Mouse (Mus musculus) kidney, adult 2 months (tissue): ENCODE data around the gene Camk2d. TPM values are rescaled to one million over a fixed set of nuclear protein-coding genes. Genes with fewer than 3 reads are reported as not detected.

Experiments used
- DNase-seq: peaks from one replicate; pipeline ENCODE4 v3.0.0; 2021
- H3K27ac ChIP-seq: fragments of 200-500 bp; 2 replicates; pipeline ENCODE4 v1.5.1; 2012; ENCODE audit warnings: low read depth, low read length, control low read depth, inconsistent platforms; ENCODE audit not compliant: insufficient read depth
- H3K27me3 ChIP-seq: fragments of 200-500 bp; replicated peaks from 2 replicates; pipeline ENCODE4 v1.6.1; 2012; ENCODE audit warnings: mild to moderate bottlenecking, moderate library complexity, low read length, inconsistent platforms; ENCODE audit not compliant: control insufficient read depth, insufficient read depth
- H3K36me3 ChIP-seq: fragments of 200-500 bp; 2 replicates; pipeline ENCODE4 v1.6.1; 2012; ENCODE audit warnings: mild to moderate bottlenecking, moderate library complexity, low read length, inconsistent platforms; ENCODE audit not compliant: control insufficient read depth, insufficient read depth
- H3K4me1 ChIP-seq: fragments of 200-500 bp; 2 replicates; pipeline ENCODE4 v1.6.1; 2011; ENCODE audit warnings: low read length; ENCODE audit not compliant: control insufficient read depth, insufficient read depth
- H3K4me3 ChIP-seq: fragments of 200-500 bp; 2 replicates; pipeline ENCODE4 v1.5.1; 2011; ENCODE audit warnings: mild to moderate bottlenecking, low read depth, low read length, control low read depth; ENCODE audit not compliant: insufficient read depth
- CTCF ChIP-seq: fragments of 200-500 bp; conservative IDR thresholded peaks from 2 replicates; pipeline ENCODE4 v1.5.1; 2011; ENCODE audit warnings: low read depth, mild to moderate bottlenecking, control low read depth, low read length, moderate library complexity, mixed read lengths; ENCODE audit not compliant: insufficient read depth, insufficient read length
- POLR2A ChIP-seq: fragments of 200-500 bp; IDR thresholded peaks from one replicate; pipeline ENCODE4 v1.6.1; 2011; ENCODE audit warnings: low read depth, low read length, control low read depth
- WGBS: fragments of 180-500 bp; shearing (Covaris S2); methylation state at CpG from one replicate; pipeline ENCODE4 v1.1.7; 2018; 5-methylcytosine and 5-hydroxymethylcytosine counted together
- polyA plus RNA-seq: library from polyadenylated mRNA; depleted of rRNA; stranded (reverse); fragments of >200 nt; gene quantifications from 2 replicates; pipeline ENCODE4 v1.2.3, GENCODE M21; 2012; rRNA removed

Gene Camk2d
- polyA plus RNA-seq, 1 experiment: 37.9 TPM

DNA sequence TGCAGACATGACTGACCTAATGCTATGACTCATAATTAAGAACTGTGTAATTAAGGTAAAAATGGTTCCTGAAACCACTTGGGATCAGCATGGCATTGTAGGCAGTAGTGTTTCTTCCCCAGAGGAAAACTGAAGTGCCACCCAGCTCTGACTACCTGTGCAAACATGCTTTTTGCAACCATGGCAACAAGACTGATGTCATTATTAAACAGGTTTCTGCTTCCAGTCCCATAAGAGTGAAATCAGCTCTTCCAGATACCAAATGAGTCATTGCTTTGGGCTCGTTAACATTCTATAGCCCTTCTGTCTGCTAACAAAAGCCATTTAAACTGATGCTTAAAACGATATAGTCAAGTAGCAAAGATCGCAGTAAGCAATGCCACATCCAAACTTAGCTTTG is 273.5 kb downstream of the Camk2d start:
- no peak for TF ChIP-seq POLR2A
- TF ChIP-seq CTCF: no peak
- Histone ChIP-seq H3K36me3 (no peaks in the 10 kb centered on the region), H3K27ac (no peak overlapping the region), H3K4me1 (no peaks in the 10 kb centered on the region), H3K4me3 (no peak overlapping the region), H3K27me3 (no peaks in the 10 kb centered on the region)
- DNase-seq: no peak
- WGBS: 75% methylated on average over 3 of the region's 3 CpGs

DNA sequence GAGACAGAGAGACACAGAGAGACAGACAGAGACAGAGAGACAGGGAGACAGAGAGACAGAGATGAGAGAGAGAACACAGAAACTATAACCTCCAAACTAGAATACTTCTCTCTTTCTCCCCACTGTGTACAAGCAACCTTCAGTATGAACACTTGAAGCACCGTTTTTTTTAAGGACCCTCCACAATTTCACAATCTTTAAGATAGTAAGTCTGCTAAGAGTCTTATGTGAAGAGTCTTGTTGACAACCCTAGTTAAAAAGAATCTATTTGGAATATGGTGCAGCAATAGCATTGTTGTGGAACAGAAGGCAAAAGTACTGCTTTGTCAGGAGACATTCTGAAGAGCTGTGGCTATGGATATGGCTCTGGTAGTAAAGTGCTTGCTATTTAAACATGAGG is 274.6 kb downstream of the Camk2d start:
- 90% methylated on average over 1 of the region's 1 CpGs for WGBS
- no peaks in the 10 kb centered on the region for H3K27me3 ChIP-seq
- no peak for TF ChIP-seq CTCF
- no peak overlapping the region for H3K27ac ChIP-seq
- no peaks in the 10 kb centered on the region for H3K4me1 ChIP-seq
- H3K36me3 ChIP-seq: no peaks in the 10 kb centered on the region
- H3K4me3 ChIP-seq: no peak overlapping the region
- DNase-seq: no peak

DNA sequence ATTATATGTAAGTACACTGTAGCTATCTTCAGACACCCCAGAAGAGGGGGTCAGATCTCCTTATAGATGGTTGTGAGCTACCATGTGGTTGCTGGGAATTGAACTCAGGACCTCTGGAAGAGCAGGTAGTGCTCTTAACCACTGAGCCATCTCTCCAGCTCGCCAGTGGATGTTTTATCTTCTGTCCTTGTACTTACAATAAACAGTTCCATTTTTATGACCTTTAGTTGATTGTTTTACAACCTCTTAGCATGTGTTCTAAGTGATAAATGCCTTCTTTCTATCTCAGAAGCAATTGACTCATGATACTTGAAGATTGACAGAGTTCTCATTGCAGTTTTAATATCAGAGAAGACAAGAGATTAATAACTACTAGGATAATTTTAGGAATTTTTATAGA is 282.1 kb downstream of the Camk2d start:
- WGBS: 55% methylated on average over 1 of the region's 1 CpGs
- TF ChIP-seq POLR2A (no peak), CTCF (no peak)
- Histone ChIP-seq H3K27ac (no peak overlapping the region), H3K4me3 (no peak overlapping the region), H3K36me3 (no peaks in the 10 kb centered on the region), H3K27me3 (no peaks in the 10 kb centered on the region; the same call in 1 of the 2 replicates), H3K4me1 (no peaks in the 10 kb centered on the region)
- no peak for DNase-seq

GRCm38 (mm10) chr3:126886090-126886489 is 290.0 kb downstream of the Camk2d start:
- Histone ChIP-seq H3K27me3 (no peaks in the 10 kb centered on the region; the same call in 1 of the 2 replicates), H3K36me3 (no peaks in the 10 kb centered on the region), H3K27ac (no peak overlapping the region), H3K4me1 (no peaks in the 10 kb centered on the region), H3K4me3 (no peak overlapping the region)
- 74% methylated on average over 4 of the region's 4 CpGs for WGBS
- no peak for TF ChIP-seq POLR2A
- TF ChIP-seq CTCF: no peak
- DNase-seq: no peak

- Histone ChIP-seq H3K4me1 (no peaks in the 10 kb centered on the region), H3K4me3 (no peak overlapping the region), H3K27ac (no peak overlapping the region), H3K36me3 (no peaks in the 10 kb centered on the region), H3K27me3 (no peaks in the 10 kb centered on the region)
- DNase-seq: no peak
- WGBS: 42% methylated on average over 4 of the region's 4 CpGs
- TF ChIP-seq POLR2A (no peak), CTCF (no peak)
Observed at GRCm38 (mm10) chr3:126886644-126887043, 290.5 kb downstream of the Camk2d start.

Other genes with a start within 250 kb of the Camk2d start
- 0.06 and 0.08 TPM in 2 replicates for gene Arsj, start 232.6 kb upstream of the Camk2d start, polyA plus RNA-seq